Mouse (Mus musculus) cerebellum, adult 9-11 months (tissue): ENCODE results near the gene Lamc1.
"Not testable (repeated sequence)": the region's sequence is repeated elsewhere in the genome, so short reads cannot be mapped to it uniquely, and the experiment has no call there.

Source experiments
- DNase-seq: peaks from one replicate; pipeline ENCODE4 v3.0.0; 2022

Lamc1 gene

DNA sequence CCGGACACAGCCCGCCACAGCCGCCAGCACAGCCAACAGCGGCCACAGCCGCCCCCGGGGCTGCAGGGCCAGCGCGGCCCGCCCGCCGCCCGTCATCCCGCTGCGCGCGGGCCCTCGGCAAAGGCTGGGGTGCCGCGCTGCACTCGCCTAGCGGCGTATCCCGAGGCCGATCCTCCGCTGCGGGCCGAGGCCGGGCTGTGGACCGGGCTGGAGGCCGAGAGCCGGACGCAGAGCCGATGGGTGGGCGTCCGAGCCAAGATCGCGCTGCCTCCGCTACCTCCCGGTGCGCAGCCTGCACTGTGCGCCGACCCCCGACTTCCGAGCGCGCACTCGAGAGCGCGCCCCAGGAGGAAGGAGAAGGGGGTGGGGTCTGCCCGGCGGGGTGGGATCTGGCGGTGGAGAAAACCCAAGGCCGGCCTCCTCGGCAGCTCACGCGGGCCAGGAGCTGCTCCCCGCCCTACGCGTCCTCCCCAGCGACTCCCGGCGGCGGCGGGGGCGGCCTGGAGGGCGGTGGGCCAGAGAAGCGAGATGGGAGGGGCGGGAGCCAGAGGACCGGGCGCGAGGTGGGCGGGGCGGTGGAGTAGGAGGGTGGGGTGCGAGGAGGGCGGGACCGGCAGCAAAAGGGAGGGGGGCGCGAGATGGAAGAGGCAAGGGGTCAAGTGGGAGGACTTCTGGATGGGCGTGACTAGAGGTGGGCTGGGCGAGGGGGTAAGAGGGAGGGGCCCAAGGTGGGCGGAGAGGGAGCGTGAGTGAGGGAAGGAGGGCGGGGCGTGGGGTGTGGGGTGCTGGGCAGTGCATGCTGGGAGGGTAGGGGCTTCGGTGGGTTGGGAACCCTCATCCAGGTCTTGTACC lies at the start of gene Lamc1:
Gene Lamc1 (minus strand): TSS at position 343 of the 852 bp plus-strand sequence.
- peak; percentile 82 for DNase-seq

GRCm38 (mm10) chr1:153380746-153381282 lies 48.2 kb upstream of the Lamc1 start:
- DNase-seq: no peak

- no peak for DNase-seq
Observed at GRCm38 (mm10) chr1:153379832-153380231, 47.2 kb upstream of the Lamc1 start.

- DNase-seq: no peak
Observed at GRCm38 (mm10) chr1:153378587-153378986, 46.0 kb upstream of the Lamc1 start.

DNA sequence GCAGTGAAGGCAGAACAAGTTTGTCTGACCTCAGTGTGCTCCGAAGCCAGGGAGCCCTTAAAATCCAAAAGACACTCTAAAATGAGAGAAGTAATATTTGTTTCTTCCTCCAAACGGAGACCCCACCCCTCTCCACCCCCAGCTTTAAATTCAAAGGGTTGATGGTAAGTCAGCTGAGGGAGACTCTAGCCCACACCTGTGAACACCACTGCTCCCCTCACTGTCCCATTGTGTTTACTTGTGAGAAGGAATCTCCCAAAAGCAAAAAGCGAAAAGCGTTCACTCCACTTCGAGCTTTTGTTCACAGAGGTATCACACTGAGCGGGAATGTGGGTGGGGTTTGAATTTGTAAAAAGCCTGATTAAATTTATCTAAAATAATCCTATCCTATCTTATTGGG lies 43.9 kb upstream of the Lamc1 start:
- no peak for DNase-seq

GRCm38 (mm10) chr1:153374136-153374535 lies 41.5 kb upstream of the Lamc1 start:
- DNase-seq: no peak

DNA sequence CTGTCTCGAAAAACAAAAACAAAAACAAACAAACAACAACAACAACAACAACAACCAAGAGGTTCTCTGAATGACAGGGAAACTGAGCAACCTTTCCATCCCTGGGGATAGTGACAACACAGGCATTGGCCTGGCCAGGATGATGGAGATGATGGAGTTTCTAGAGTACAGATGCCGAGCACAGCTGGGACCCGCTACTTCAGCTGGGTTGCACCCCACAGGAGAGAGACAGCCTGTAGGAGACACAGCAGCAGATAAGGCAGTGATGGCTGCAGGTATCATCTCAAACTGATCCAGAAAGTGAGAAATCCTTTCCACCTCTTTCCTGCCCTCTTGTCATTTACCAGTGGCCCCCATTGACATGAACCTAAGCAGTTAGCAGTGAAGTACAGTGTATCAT lies 39.3 kb upstream of the Lamc1 start:
- no peak for DNase-seq

- DNase-seq: no peak
Observed at GRCm38 (mm10) chr1:153369011-153369410, 36.4 kb upstream of the Lamc1 start.

DNA sequence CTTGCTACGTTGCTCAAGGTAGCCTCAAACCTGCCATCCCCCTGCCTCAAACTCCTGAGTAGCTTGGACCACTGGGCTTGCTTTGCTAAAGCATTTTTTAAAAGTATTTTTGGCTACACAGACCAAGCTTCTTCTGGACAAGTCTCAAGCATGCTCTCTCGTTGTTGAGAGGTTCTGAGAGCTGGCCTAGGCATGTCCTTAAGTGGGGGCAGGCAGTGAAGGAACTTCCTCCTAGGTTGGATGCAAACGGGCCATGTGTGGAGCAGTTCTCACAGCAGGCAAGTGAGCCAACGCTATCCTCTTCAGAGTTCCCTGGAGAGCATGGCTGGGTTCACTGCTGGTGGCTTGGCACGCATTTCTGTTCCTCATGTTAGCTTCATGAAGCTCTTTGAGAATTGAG lies 34.5 kb upstream of the Lamc1 start:
- no peak for DNase-seq

GRCm38 (mm10) chr1:153361926-153362325 lies 29.3 kb upstream of the Lamc1 start:
- DNase-seq: no peak

- DNase-seq: no peak
Observed at GRCm38 (mm10) chr1:153360556-153360955, 28.0 kb upstream of the Lamc1 start.

DNA sequence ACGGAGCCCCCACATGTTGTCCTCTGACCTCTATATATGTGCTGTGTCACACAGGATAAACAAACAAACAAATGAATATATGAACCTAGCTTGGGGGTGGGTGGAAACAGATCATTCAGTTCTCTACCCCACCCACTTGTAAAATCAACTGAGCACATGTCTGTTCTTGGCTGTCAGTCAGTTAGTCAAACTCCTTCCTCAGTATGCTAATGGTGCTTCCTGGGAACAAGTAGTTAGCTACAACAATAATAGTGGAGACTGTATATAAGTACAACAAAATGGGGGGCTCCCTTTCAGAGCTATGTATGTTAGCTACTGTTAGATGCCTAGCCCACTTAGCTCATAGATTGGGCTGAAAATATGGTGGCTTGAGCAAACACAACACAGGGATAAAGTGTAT lies 24.6 kb upstream of the Lamc1 start:
- no peak for DNase-seq

DNA sequence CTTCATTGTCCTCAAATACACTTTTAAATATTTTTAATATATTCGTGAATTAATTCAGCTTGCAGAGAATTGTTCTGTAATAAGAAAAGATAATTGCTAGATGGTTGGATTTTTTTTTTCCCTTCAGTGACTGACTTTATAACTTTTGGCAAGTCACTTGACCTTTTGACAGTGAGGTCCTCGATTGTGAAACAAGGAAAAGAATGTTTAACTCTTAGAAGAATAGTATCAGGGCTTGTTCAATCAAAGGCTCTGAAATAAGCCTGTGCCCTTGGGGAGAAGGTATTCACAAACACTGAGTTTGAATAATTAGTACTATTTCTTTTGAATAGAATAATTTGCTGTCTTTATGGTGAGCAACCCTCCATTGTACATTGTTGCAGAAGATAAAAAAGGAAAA lies 21.9 kb upstream of the Lamc1 start:
- DNase-seq: no peak

- no peak for DNase-seq
Observed at GRCm38 (mm10) chr1:153353736-153354430, 21.3 kb upstream of the Lamc1 start.

DNA sequence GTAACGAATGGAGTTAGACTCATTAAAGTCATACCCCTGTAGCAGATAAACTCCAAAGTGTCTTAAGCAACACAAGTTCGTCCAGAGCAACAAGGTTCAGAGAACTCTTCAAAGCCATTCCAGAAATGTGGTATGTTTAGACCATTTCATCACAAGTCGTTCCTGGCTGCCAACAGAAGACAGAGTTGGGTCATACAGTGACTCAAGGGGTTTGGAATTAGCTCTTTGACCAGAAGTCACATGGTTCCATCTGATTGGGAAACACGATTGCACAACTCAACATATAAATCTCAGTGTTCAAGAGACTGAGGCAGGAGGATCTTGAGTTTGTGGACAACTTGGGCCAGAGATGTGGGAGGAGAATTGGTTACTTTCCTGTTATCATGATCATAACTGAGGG lies 18.4 kb upstream of the Lamc1 start:
- DNase-seq: no peak

GRCm38 (mm10) chr1:153347726-153348125 lies 15.1 kb upstream of the Lamc1 start:
- no peak for DNase-seq

- DNase-seq: no peak
Observed at GRCm38 (mm10) chr1:153347040-153347439, 14.5 kb upstream of the Lamc1 start.

- DNase-seq: peak; percentile 17
Observed at GRCm38 (mm10) chr1:153345699-153346291, 13.2 kb upstream of the Lamc1 start.

DNA sequence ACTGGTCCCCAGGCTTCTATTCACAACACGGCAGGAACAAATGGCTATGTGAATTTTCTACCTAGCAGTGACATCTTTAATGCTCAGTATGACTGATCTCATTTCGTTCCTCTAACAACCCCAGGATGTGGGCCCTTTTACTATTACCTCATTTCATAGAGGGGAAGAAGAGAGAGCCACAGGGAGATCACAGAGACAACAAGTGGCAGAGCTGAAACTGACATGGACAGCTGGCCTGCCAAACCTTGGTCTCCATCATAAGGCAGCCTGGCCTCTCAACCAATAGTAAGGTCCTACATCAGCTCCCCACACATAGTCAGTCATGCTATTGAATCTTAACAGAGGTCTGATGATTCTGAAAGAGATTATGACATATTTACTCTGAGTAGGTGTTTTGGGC lies 12.4 kb upstream of the Lamc1 start:
- no peak for DNase-seq

DNA sequence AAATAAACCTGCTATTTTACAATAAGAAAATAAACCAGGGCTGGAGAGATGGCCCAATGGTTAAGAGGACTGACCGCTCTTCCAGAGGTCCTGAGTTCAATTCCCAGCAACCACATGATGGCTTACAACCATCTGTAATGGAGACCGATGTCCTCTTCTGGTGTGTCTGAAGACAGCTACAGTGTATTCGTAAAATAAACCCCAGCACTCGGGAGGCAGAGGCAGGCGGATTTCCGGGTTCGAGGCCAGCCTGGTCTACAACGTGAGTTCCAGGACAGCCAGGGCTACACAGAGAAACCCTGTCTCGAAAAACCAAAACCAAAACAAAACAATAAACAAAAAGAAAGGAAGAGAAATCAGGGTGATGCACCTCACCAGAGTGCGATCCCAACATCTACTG lies 2.9 kb upstream of the Lamc1 start:
- DNase-seq: not testable (repeated sequence)

GRCm38 (mm10) chr1:153333296-153334121 lies 923 bp upstream of the Lamc1 start:
- peak; percentile 36 for DNase-seq

DNA sequence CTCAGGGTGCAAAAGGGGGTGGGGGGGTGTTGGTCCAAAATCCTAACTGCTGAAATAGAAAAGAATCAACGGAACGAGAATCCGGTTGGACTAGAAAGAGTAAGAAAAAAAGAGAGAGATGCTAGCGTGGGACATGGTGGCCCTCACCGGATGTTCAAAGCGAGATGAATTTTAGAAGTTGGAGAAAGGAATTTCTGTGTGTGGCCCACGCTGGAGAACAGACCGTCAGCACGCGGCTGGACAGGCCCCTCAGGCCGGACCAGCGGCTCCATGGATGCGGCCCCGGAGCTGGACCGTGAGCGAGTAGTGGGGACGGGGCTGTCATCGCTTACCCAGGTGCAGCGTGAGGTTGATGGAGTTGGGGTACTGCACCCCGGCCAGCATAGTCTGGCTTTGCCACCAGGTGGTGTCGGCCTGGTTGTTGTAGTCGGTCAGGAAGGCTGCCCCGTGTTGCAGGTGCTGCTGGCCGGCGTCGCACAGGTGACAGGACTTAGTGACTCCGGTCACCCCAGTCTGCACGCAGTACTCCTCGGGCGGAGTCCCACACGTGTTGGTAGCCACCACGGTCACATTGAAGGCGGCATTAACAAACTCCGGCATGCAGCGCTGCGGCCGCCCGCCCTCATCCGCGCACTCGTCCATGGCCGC lies 666 bp downstream of the Lamc1 start:
- peak; percentile 68 for DNase-seq
